Mouse (Mus musculus): ENCODE results near the gene Gm20716. TPM values are rescaled to one million over a fixed set of nuclear protein-coding genes. Genes with fewer than 3 reads are reported as not detected.
A peak's percentile ranks its signal among the peaks of the same experiment; 100 is the strongest.

The Gm20716 gene
- polyA plus RNA-seq, 1 experiment: 3.6 TPM

DNA sequence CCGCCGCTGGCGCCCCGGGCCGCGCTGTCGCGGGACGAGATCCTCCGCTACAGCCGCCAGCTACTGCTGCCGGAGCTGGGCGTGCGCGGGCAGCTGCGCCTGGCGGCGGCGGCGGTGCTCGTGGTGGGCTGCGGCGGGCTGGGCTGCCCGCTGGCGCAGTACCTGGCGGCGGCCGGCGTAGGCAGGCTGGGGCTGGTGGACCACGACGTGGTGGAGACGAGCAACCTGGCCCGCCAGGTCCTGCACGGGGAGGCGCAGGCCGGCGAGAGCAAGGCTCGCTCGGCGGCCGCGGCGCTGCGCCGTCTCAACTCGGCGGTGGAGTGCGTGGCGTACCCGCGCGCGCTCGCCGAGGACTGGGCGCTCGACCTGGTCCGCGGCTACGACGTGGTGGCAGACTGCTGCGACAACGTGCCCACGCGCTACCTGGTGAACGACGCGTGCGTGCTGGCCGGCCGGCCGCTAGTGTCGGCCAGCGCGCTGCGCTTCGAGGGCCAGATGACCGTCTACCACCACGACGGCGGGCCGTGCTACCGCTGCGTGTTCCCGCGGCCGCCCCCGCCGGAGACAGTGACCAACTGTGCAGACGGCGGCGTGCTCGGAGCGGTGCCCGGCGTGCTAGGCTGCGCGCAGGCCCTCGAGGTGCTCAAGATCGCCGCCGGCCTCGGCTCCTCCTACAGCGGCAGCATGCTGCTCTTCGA lies 758 bp upstream of the Gm20716 start:
- DNase-seq (ENCODE audit: low read depth, low spot score): no peak
- WGBS: 2% methylated on average over 105 of the region's 105 CpGs

DNA sequence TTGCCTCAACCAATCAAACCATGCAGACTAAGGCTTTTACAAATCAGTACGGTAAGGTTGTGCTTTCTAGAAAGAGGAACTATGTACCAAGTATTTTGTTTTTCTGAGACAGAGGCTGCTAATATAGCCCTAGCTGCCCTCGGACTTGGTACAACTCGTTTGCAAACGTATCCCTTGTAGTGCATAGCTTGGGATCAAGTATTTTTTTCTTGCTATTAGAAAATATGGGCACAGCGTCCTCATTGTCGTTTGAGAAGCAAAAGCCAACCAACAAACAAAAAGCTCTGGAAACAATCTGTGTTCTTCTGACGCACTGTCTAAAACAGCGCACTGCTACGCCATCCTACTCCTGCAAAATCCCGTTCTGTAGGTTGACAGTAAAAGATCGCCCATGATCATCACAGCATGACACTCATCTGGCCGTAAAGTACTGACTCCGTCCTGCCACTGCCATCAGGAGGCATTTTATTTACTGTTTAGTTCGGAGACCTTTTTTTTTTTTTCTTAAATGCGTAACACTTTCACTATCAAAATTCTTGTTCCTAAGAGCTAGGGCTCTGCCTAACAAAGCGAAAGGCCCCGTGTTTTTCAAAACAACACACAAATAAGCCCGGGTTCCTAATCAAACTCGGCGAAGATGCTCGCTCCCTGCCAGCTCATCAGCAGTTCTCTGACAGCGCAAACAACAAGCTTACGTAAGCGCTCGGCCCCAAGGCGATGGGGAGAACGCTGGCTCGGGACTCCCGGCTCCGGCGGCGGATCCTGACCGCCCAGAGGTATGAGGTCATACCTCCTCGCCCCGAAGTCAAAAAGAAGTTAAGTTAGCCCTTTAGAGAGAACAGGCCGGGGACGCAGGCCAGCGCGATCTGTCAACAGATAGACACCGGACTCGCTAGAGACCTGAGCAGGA lies 793 bp downstream of the Gm20716 start:
- WGBS: 12% methylated on average over 41 of the region's 41 CpGs
- no peak for DNase-seq (ENCODE audit: low read depth, low spot score)

DNA sequence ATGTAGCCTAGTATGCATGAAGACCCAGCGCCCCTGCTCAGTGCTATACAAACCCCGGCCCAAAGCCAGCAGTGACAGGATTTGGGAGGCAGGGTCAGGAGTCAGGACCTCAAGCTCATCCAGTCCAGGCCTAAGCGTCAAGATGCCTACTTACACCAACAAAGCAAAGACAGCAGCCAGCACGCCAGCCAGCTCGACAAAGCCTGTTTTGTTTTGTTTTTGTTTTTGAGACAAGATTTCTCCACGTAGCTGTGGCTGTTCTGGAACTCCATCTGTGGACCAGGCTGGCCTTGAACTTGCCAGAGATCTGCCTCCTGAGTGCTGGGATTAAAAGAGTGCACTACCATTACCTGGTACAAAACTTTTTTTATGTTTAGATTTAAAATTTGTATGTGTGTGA lies 6.8 kb downstream of the Gm20716 start:
- no peak for DNase-seq (ENCODE audit: low read depth, low spot score)
- WGBS: 88% methylated on average over 6 of the region's 6 CpGs

DNA sequence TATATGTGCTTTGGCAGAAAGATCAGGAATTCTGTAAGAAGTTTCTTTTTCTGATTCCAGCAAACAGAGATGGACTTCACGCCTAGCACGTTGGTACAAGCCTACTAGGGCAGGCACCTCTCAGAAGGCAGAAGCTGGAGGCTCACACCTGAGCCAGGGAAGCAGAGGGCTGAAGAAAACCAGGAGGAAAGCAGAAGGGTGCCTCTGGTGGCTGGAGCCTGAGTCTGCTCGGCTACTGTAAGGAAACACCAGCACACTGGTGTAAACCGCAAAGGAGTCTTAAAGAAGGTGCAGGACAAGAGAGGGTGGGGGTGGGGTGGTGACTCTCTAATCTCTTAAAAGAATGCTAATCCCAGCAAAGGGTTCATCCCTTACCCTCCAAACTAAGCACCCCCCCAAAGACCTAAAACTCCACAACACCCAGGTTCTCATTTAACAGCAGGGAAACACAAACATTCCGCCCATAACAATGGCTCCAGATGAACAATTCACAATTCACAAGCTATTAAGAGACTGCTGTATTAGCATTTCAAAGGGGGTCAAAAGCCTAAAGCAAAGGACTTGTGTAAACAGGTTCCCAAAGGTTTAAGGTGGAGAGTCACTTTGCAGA lies 16.3 kb downstream of the Gm20716 start:
- DNase-seq (ENCODE audit: low read depth, low spot score): no peak
- 59% methylated on average over 5 of the region's 5 CpGs for WGBS

DNA sequence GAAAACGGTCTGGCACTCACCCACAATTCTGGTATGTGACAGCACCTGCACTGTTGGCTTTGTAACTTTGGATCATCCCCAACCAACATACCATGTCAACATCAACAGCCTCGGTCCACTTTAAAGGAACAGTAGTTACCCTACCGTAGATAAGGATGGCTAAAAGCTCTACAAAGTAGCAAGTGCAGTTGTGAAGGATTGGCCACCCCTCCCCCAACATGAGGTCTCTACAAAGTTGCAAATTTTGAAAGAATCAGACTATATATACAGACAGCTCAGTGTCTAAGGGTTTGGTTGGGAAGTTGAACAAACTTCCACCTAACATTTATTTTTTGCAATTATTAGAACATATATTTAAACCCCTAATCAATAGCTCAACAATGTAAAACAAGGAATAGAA lies 22.3 kb downstream of the Gm20716 start:
- WGBS: 95% methylated on average over 3 of the region's 3 CpGs
- no peak for DNase-seq (ENCODE audit: low read depth, low spot score)

DNA sequence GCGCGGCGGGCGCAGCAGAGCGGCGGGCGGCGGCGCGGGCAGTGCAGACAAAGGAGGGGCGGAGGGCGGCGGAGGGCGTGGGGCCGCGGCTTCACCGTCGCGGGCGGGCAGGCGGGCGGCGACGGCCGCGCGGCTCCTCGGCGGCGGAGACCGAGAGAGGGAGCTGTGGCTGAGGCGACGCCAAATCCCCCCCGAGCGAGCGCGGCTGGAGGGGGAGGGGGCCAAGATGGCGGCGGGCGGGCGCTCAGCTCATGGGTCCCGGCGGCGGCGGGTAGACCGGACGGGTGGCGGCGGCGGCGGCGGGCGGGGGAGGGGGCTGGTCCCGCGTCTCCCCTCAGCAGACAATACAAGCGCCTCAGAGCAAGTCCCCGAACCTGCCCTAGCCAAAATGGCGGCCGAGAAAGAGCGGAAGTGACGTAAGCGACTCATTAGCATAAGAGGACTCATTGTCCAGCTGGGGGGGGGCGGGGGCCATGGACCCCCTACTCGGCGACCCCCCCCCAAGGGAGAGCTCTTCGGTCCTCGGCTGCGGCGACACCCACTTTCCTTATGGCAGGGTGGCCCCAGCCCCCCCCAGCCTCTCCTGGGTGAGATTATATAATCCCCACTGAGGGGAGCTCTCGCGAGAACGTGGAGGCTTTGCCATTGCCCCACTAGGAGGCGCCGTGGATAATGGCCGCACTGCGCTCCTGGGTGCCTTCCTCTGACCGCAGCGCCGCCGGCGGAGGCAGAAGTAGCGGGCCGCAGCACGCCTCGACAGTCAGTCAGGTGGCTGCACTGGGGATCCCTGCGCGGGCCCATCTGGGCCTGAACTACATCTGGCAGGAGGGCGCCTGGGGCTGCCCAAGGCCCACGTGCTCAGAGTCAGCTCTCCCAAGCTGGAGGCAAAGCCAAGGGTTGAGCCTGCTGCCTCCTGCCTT lies 23.2 kb downstream of the Gm20716 start, which contains the start of gene Adnp:
Gene Adnp (minus strand): TSS at position 388 of the 920 bp plus-strand sequence.
- peak; percentile 77 for DNase-seq (ENCODE audit: low read depth, low spot score)
- WGBS: under 1% methylated on average over 50 of the region's 89 CpGs

DNA sequence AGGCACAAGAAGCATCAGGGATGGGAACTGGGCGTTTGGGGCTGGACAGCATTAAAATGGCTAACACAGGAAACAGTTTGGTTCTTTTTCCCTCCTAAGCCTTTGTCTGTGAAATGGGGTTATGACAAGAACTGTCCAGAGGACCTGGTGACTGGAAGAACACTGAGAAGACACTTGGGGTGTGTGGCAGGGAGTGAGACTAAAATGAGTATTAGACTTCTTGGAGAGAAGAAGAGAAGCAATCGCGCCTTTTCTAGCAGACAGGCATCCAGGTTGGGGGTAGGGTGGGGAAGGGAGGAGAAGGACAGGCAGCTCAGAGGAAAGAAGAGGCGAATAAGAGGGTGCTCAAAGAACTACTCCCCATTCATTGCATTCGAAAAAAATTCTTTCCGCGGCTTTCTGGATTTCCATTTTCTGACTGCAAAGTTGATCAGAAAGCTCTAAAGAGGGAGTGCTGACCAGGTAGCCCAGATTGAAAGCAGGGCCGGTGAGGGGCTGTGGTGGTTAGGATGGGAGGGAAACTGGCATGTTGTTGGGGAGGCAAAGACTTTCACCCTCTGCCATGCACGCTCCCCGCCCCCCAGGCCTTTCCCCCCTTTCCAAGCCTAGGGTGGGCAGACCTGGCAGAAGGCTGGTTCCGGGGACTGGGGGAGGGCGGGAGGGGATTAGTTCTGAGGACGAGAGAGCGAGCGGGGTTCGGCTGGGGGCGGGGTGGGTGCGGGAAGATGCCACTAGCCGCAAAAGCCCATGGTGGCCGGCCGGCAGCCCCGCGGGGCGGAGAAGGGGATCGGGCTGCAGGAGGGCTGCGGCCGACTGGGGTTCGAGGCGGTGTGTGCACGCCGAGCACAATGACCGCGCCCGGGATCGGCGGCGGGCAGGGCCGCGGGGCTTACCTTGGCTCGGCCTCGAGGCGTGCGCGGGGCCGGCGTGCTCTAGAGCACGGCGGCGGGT lies 24.2 kb downstream of the Gm20716 start:
- WGBS: under 1% methylated on average over 49 of the region's 49 CpGs
- DNase-seq (ENCODE audit: low read depth, low spot score): no peak

DNA sequence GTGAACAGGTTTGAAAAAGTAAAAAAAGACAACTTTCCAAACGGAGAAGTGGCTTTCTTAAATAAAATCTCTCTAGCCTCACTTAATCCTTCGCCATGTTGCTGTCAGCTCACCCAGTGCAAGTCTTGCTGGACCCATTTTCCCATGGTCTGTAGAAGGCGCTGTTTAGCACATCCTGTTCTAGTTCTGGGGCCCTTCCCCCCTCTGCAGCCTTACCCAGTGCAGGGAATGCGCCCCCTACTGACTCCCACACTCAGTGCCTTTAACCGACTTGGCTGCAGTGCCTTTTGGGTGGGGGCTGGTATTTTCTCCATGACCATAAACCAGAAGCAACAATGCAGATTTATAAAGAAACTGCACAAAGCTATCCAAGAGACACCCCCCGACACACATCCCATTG lies 24.9 kb downstream of the Gm20716 start:
- 2% methylated on average over 6 of the region's 6 CpGs for WGBS
- DNase-seq (ENCODE audit: low read depth, low spot score): peak; percentile 87

DNA sequence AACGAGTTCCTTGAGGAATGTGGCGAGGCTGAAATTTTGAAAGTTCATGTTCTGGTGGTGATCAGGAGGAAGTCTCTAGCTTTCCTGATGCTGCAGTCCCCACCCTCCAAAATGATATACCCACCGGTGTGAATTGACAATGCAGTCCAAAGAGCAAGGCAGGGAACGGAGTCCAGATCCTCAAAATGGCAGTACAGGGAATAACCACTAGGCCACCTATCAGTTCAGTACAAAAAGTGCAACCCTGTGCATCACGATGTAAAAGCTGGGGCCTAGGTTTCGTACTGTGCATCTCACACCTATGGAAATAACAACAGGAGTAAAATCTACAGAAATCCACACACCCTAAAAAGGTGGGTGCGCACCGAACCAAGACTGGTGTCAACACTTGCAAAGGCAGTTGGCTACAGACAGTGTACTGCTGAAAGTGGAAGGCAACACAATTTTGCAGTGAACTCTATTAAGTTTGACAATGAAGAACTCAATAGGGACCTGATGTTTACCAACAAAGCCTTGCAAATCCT lies 25.6 kb downstream of the Gm20716 start:
- no peak for DNase-seq (ENCODE audit: low read depth, low spot score)
- WGBS: 62% methylated on average over 8 of the region's 8 CpGs

DNA sequence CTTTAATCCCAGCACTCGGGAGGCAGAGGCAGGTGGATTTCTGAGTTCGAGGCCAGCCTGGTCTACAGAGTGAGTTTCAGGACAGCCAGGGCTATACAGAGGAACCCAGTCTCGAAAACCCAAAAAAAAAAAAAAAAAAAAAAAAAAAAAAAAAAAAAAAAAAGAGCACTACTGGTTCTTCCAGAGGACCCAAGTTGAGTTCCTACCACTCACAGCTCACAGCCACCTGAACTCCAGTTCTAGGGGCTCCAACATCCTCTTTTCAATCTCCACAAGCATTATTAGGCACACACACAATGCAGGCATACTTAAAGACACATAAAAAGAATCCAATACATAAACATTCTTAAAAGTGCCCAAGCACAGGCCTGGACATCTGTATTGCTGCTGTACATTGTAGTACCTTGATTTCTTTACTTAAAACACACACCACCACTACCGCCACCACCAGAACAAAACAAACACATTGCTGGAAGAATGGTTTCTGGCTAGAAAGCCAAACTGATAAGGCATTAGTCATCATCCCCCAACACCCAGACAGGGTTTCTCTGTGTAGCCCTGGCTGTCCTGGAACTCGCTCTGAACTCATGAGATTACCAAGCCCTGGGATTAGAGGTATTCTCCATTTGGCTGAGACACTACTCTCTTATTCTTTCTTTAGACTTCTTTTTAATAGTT lies 30.0 kb downstream of the Gm20716 start:
- no peak for DNase-seq (ENCODE audit: low read depth, low spot score)
- 45% methylated on average over 5 of the region's 5 CpGs for WGBS

DNA sequence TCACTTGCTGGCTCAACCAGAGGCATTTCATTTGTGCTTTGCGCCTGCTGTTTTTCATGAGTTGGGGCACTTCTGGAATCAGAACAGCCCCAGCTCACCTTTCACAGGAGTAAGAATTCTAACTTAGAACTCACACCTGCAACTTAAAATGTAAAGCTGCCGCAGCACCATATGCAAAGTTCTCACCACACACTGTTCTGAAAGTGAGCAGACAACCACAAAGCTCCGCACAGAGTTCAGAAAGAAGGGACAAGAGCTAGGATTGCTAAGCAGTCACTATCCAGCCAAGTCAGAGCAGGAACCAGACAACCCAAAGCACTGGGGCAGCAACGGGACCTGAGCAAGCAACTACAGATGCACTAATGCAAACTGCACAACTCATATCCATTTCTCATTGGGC lies 30.7 kb downstream of the Gm20716 start:
- DNase-seq (ENCODE audit: low read depth, low spot score): no peak
- WGBS: 68% methylated on average over 4 of the region's 4 CpGs

DNA sequence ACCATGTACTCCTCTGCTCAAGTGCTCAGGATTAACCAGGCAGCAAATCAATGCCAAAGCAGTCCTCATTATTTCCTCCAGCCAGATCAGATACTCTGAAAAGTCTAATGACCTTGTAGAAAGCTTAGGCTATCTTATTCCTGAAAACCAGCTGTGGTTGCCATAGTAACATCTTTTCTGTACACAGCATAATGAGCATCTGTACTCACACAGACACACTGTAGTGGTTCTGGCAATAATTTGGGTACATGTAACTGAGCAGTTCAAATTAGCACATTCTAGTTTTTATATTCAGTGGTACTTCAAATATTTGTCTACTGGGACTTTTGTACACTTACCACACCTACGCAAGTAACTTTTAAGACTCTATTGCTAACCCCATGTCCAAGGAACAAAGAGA lies 31.7 kb downstream of the Gm20716 start:
- DNase-seq (ENCODE audit: low read depth, low spot score): no peak
- WGBS: 36% methylated on average over 1 of the region's 1 CpGs

DNA sequence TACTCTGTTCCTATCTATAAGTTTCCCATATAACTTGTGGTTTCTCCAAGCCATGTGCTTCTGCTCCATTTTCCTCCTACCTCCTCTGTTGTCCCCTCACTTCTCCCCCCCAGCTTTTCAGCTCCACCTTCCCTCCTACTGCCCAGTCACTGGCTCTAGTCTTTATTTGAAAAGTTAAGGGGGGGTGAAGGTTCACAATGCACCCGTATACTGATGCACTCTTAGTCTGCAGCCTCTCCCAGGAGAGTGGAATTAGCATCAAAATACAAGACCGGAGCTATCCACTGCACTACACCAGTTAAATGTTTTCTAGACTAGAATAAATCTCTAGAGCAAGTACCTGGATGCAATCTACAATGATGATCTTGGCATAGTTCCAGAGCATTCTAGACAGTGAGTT lies 34.4 kb downstream of the Gm20716 start:
- WGBS: 14% methylated on average over 2 of the region's 2 CpGs
- DNase-seq (ENCODE audit: low read depth, low spot score): no peak

DNA sequence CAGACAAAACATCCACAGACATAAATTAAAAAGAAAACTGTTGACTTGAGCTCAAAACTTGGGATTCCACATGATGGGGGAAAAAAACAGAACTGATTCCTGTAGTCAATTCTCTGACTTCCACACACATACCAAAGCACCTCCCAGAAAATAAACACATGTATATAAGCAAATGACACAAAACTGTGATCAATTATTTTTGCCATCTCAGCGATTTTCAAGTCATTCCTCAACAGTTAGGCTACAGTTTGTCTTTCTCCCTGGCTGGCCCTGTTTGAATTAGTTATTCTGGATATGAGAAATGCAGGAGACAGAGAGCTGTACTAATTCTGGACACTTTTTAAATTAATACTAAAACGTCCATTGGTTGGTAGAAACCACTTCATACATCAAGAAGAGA lies 36.5 kb downstream of the Gm20716 start:
- WGBS: 39% methylated on average over 2 of the region's 2 CpGs
- DNase-seq (ENCODE audit: low read depth, low spot score): no peak

DNA sequence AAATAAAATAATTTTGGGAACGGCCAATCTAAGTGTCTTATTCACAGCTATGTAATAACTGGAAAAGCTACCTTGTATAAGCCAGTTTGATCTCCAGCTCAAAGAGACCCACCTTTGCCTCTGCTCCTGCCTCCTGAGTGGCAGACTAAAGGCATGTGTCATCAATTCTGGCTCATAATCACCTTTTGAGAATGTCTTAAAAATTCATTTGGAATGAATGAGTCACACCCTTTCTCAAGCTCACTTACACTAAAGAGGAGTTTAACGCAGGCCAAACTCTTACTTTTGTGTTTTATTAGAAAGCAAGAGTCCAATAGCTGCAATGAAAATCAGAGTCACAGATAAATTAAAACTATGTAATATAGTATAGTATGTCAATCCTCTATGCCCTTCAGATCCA lies 38.3 kb downstream of the Gm20716 start:
- no peak for DNase-seq (ENCODE audit: low read depth, low spot score)
- 69% methylated on average over 2 of the region's 2 CpGs for WGBS

DNA sequence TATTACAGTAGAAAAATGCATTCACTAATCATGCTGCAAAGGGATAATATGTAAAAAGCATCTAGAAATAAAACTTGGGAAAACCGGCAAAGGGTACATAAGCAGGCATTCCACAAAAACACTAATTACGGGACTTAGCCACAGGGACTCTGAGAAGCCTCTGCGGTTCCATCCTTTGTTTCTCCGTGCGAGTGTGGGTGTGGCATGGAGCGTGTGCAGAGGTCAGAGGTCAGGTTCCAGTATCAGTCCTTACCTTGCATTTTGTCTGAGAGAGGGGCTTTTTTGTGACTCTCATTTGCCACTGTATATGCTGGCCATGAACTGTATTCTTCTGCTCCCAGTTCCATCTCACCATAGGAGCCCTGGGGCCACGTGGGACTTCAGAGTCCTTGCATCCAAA lies 54.2 kb downstream of the Gm20716 start:
- 53% methylated on average over 7 of the region's 7 CpGs for WGBS
- no peak for DNase-seq (ENCODE audit: low read depth, low spot score)

DNA sequence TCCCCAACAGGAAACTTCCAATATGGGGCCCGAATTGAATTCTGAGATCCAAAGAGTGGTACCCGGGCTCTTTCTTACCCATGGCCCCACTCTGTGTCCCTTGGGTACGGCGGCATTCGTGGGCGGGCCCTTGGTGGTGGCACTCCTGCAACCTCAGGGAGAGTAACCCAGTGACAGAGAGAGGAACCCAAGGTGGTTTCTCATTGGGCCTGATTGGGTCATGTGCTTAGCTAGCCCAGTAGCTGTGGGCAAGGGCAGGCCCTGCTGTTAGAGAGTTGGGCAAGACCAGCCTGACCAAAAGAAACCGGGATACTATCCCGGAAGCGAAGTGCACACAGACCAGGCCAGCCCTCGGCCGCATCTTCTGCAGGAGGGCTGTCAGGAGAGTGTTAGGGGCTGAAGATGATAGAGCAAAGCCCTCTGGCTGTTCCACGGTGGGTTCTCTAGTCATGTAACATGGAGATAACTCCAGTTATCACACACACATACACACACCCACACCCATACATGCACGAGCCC lies 59.9 kb downstream of the Gm20716 start:
- peak; percentile 83 for DNase-seq (ENCODE audit: low read depth, low spot score)
- WGBS: 14% methylated on average over 13 of the region's 13 CpGs

DNA sequence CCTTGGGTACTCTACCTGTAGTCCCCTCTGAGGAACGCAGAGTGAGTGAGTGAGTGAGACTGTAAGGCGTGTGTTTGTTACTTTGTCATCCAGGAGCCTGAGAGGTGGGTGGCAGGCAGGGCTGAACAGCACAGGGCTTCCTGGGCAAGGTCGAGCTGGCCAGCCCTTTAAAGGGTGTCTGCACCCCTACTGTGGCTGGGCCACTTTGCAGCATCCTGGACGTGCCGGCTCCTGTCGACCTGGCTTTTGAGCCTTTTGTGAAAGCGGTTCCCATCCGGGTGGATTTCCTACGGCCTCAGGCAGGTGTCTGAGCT lies 60.4 kb downstream of the Gm20716 start:
- 17% methylated on average over 9 of the region's 9 CpGs for WGBS
- no peak for DNase-seq (ENCODE audit: low read depth, low spot score)

All from large intestine, adult 2 months (tissue).